Mouse (Mus musculus): ENCODE data around the gene Exoc6b.

- no peak for TF ChIP-seq POLR2A (IDR thresholded peaks at IDR 0.05; ENCODE audit: control insufficient read depth, low read depth, low read length)
- TF ChIP-seq CTCF (IDR thresholded peaks at IDR 0.05; ENCODE audit: control insufficient read depth, insufficient read depth, insufficient replicate concordance, low read depth, low read length), result no peak
These were observed 92.7 kb downstream of the Exoc6b start for GRCm38 (mm10) chr6:84976563-84976971.

Data from testis, adult 2 months (tissue).